Mouse (Mus musculus): ENCODE measurements around the gene Scube2. TPM values are rescaled to one million over a fixed set of nuclear protein-coding genes. Genes with fewer than 3 reads are reported as not detected.
A peak's percentile ranks its signal among the peaks of the same experiment; 100 is the strongest.

Scube2 gene
- total RNA-seq, 2 experiments from 2014 or later: 0.69 to 1.1 TPM

GRCm38 (mm10) chr7:109850531-109850930 is 14.9 kb downstream of the Scube2 start:
- DNase-seq: no peak

- no peak for DNase-seq
These were observed 15.6 kb downstream of the Scube2 start for GRCm38 (mm10) chr7:109849750-109850434.

- DNase-seq: no peak
These were observed 16.4 kb downstream of the Scube2 start for GRCm38 (mm10) chr7:109848867-109849733.

DNA sequence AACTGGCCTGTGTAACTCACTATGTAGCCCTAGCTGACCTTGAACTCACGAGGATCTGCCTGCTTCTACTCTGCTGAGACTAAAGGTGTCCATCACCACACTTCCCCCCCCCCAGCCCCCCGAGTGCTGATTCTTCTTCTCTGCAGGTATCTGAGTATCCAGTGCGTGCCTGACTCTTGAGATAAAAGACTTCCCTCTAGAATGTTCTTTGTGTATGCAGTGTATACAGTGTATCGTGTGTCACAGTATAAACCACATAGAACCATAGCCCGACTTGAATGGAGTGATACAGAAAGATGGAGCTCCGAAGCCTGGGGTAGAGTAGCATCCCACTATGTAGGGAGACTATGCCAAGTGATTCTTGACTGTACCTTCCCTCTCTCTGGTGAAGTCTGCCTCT is 21.4 kb downstream of the Scube2 start:
- no peak for DNase-seq

DNA sequence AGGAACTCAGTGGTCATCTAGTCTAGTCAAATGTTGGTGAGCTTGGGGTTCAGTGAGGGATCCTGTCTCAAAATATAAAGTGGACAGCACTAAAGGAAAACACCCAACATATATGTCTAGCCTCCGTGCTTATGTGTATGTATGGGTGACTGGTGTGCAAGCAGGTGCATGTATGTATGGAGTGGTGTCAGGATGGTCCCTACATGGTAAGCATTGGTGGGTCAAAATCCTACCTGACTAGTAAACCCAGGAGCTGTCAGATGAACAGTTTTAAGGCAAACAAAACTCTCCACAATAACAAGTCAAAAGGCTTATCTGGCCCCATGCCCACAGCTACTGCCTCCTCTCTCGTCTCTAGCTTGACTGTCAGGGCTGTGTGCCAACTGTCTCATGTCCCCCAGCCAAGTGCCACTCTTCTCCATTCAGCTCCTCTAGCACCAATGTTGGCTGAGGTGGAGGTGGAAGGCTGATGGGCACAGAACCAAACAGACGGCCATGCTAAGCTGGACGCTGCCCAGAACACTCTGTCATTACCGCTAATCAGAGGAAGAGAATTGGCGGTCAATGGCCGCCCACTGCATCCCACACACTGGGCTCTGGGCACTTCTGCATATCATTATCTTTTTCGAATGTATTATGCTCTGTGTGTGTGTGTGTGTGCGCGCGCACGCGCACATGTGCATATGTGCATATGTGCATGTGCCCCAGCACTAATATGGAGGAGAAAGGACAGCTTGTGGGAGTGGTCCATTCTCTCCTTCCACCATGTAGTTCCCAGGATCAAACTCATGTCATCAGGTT is 23.7 kb downstream of the Scube2 start:
- peak; percentile 43 for DNase-seq

DNA sequence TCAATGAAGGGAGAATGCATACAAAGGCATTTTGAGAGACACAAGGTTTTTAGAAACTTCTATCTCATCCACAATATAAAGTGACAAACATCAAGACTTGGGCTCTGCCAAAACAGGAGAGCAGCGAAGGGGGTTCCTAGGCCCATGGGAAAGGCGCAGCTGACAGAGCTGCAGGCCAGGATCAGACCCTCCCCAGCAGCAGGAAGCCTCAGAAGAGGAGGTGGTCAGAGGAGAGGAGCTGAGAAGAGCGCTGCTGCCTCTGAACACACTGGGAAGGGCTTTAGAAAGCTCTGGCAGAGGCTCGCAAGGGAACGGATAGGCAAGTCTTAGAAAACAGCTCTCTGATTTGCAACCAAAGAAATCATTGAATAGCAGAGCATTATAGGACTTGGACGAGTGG is 24.4 kb downstream of the Scube2 start:
- DNase-seq: no peak

DNA sequence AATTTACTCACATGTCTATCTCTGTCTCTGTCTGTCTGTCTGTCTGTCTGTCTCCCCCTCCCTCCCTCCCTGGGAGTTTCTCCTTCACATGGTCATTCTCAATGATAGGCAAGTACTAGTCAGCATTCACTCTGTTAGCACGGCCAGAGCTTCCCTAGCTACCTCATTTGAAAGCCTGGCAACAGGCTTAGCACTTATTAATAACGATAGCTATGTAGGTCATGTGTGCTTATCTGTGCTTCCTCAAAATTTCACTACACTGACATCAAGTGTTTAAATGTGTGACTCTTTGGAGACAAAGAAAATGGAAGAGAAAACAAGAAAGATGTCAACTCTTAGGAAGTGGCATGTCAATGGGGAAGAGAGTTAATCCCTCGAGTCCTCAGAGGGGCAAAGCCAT is 26.9 kb downstream of the Scube2 start:
- no peak for DNase-seq

DNA sequence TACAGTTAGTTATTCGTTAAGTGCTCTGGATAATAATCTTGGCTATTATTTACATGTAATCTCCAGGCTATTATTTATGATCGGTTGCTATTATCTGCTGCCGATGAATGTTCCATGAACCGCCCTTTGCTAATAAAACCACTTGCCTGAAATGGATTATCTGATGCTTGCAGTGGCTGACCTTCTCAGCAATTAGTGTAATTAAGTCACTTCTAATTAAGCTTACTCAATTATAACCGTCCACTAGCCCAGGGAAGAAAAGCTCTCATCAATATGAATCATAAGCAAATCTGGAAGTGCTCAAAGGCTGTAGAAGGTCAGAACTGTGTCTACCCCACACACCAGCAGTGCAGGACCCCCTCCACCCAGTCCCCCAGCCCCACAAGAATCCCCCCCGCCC is 27.8 kb downstream of the Scube2 start:
- DNase-seq: no peak

- no peak for DNase-seq
These were observed 30.6 kb downstream of the Scube2 start for GRCm38 (mm10) chr7:109834894-109835293.

DNA sequence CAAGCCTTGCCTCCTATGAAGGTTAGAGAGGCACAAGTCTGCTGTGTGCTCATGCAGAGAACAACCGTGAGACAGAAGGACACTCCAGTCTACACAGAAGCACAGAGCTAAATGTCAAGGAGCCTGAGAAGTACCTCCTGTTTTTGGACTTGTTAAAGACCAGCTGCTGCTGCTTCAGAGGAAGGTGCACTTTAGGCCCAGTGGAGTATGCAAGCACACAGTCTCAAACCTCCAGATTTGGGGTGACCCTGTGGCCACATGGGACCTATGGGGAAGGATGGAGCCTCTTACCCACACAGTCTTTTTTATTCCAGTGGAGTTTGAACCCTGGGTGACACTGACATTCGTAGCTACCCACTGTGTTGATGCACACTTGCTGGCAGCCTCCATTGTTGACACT is 34.1 kb downstream of the Scube2 start:
- peak; percentile 19 for DNase-seq

- peak; percentile 33 for DNase-seq
These were observed 38.6 kb downstream of the Scube2 start for GRCm38 (mm10) chr7:109826911-109827310.

- no peak for DNase-seq
These were observed 40.2 kb downstream of the Scube2 start for GRCm38 (mm10) chr7:109825293-109825692.

DNA sequence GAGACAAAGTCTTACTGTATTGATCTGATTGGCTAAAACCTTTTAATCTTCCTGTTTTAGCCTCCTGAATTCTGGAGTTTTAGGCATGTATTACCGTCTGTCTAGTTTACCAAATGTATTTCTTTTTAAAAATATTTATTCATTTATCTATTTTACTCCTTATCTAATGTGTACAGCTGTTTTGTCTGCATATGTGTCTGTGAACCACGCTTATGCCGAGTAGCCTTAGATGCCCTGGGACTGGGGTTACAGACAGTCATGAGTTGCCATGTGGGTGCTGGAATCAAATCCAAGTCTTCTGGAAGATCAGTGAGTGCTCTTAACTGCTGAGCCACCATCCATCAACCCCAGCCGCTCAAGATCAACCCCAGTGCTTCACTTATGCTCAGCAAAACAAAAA is 46.9 kb downstream of the Scube2 start:
- no peak for DNase-seq

- no peak for DNase-seq
These were observed 47.5 kb downstream of the Scube2 start for GRCm38 (mm10) chr7:109817954-109818353.

DNA sequence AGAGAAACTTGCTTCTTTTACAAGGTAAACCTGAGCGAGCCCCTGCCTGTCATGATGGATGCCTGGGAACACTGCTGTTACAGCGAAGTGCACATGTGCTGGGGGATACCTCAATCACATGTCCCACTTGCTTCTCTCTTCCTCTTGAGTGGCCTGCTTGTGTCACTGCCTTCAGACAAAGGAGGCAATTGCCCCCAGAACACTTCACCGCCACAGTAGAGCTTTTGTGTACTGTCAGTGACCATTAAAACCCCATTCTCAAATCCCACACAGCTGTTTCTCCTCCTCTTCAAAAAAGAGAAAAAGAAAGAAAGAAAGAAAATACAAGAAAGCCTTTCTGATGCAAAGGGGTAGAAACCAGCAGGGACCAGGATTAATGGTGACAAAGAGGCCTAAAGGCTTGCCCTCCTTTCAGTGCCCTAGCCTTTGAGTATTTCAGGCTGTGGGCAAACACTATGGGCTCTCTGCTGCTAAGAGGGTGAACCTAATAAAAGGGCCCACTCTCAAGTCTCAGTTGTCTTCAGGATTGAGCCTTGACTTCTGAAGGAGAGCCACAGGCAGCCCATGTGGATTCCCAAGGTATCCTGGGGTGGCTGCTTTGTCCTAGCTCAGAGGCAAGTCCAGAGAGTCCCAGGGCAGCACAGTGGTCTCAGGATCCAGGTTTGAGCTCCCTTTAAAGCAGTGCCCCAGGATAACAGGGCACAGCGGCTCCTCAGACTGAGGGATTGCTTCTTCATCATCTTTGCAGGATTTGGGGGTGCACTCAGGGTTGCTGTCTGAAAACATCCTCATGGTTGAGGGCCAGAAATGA is 51.9 kb downstream of the Scube2 start:
- DNase-seq: no peak

DNA sequence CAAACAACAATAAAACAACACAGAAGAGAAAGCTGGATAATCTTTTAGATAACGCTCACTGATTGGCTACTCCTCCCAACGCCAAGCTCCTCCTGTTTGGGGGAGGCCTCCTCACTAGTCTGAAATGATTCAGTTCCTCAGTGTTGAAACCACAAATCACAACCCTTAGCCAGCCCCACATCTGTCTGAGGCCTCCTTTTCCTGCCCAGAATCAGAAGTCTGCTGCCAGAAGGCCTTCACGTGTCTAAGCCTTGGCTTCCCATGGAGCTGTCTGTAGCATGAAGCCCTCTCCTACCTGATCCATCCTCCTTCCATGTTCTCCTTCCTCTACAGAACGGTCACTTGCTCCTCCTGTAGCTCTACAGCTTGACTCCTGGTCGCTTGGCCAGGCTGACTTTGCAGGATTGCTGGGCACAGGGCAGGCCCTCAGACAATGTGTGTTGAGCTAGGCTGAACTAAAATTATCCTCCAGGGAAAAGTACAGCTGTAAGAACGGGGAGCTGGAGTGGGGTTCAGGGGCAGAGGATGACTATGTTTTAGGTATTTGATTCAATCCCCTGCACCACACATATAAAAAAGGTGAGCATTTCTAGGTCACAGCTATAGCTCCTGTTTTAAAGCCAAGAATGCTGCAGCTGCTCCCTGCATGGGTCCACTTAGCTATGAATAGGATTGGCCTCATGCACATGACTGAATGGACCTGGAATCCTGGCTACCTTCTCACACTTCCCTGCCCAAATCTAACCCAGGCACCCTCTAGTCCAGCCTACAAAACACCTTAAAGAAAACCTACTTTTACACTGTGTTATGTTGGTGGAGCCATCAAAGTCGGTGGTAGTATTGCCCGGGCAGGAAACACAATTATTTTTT is 57.6 kb downstream of the Scube2 start:
- no peak for DNase-seq

GRCm38 (mm10) chr7:109804843-109805242 is 60.6 kb downstream of the Scube2 start:
- DNase-seq: peak; percentile 22

GRCm38 (mm10) chr7:109804355-109804754 is 61.1 kb downstream of the Scube2 start:
- peak; percentile 31 for DNase-seq

DNA sequence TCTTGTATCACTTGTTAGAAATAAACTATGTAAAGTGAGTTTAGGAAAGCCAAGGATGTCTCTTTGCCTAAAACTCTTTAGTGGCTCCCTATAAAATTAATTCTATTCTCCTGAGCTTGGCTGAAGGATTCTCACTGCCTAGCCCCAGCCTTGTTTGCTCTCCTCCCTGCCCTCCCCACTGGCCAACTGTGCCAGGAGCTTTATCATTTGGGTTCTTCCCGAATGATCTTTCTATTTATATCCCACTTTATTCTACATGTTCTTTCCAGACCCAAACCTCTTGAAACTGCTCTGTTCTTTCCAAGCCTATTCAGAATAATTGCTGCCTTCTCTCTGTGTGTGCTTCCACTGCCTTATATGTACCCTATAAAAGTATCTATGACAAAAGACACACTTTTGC is 62.0 kb downstream of the Scube2 start:
- DNase-seq: no peak

GRCm38 (mm10) chr7:109800626-109801025 is 64.9 kb downstream of the Scube2 start:
- DNase-seq: no peak

GRCm38 (mm10) chr7:109799168-109799567 is 66.3 kb downstream of the Scube2 start:
- DNase-seq: peak; percentile 27
